Mouse (Mus musculus) liver, embryonic 14.5 days (tissue): ENCODE measurements at regions not wholly inside any gene's neighbourhood (a gene's known extent, or its start where the extent isn't known, plus 50 kb on each side); places are given as distances from the start of the nearest gene placed in this dataset.

Source experiments
- CTCF ChIP-seq: IDR thresholded peaks from 2 replicates; pipeline ENCODE4 v1.5.1; 2016; ENCODE audit warnings: antibody characterized with exemption, low read depth, control low read depth
- EP300 ChIP-seq: IDR thresholded peaks from 2 replicates; pipeline ENCODE4 v1.6.1; 2016; ENCODE audit warnings: antibody characterized with exemption, low read depth

GRCm38 (mm10) chr8:24242211-24242610, 483.4 kb downstream of the Adam3 start:
- TF ChIP-seq CTCF (no peak), EP300 (no peak)
